Mouse (Mus musculus) brain, embryonic 18.5 days (tissue): ENCODE data around the gene Hoxa11.

ENCODE experiments used
- DNase-seq: peaks from one replicate; pipeline ENCODE4 v3.0.0-alpha.2; 2012; ENCODE audit warnings: low read depth, low spot score

Hoxa11 gene

DNA sequence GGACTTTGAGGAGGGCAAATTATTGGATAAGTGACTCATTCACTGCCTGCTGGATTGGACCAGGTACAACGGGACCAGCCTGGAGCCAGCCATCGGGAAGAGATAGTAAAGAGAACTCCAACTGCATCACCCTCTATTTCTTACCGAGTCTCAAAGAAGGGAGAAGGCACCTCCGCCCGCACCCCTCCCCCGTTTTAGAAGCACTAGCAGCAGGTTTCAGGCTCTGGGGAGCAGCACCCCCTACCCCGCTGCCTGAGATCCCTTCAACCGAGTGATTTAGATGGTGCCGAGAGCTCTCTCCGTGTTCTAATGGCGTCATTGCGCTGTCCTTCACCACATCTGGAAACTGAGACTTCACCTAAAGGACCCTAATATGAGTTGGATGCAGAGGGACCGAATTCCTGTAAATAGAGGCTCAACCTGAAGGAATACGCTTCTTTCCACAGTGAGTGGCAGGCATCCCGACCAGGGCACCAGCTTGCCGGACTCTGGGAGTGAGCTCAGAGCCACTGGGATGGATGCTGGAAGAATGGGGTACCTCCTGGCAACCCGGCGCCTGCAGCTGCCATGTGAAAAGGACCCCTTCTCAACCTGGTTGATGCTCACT is 19.8 kb upstream of the Hoxa11 start:
- no peak for DNase-seq

- no peak for DNase-seq
These were observed 18.6 kb upstream of the Hoxa11 start for GRCm38 (mm10) chr6:52264106-52264790.

- no peak for DNase-seq
These were observed 17.6 kb upstream of the Hoxa11 start for GRCm38 (mm10) chr6:52263321-52263585.

- DNase-seq = no peak
These were observed 17.1 kb upstream of the Hoxa11 start for GRCm38 (mm10) chr6:52262463-52263320.

- no peak for DNase-seq
These were observed 16.3 kb upstream of the Hoxa11 start for GRCm38 (mm10) chr6:52261751-52262462.

DNA sequence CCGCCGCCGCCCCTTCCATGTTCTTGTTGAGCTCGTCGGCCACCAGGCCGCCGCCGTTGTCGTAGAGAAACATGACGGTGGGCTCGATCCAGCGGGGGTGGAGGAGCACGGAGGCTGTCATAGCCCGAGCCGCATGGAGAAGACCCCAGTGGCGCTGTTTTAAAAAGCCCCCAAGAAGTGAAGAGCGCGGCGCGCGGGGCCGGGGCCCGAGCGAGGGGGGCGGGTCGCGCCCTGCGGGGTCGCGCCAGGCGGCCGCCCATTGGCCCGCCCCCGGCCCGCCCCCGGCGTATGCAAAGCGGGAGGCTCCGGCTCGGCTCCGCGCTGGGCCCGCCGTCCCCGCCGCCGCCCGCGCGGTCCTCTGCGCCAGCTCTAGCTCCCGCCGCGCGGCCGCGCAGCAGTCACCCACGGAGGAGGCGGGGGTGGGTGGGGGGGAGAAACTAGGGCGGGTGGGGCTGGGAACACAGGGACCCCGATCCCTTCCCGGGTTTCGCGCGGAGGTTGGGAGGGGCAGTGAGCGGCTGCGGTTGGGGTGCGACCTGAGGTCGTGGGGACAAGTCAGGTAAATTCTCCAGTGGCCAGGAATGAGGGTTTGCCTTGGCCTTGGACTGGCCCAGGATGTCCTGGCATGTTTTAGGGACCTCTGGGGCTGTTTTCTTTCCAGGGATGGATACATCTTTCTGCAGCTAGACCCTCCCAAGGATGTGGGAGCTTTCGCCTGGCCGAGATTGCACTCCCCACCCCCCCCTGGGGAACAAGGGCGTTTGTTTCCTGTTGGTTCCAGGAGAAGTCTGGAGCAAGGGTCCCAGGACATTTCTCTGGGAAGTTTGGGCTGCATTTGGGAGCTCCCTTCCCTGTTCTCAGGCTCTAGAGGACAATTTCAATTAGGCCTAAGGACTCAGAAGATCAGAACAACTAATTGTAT is 15.3 kb upstream of the Hoxa11 start, which contains the start of gene Hoxa13:
Hoxa13 (minus strand) TSS at position 227 of the 922 bp plus-strand sequence.
- DNase-seq = no peak

DNA sequence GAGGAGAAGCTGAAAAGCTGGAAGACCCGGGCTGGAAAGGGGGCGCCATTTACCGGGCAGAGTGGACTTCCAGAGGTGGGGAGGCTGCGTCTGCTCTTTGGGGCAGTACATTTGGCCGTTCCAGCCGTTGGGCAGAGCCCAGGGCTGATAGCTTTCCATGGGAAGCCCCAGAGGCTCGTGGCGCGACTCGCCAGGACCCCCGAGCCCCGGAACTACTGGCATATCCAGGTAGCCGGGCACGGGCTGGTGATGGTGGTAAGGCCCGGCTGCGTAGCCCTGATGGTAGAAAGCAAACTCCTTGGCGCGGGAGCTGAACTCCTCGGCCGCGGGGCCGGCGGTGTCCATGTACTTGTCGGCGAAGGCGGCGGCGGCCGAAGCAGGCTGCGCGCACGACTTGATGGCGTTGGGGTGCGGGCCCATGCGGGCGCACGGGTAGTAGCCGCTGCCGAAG is 14.2 kb upstream of the Hoxa11 start:
- DNase-seq = no peak

DNA sequence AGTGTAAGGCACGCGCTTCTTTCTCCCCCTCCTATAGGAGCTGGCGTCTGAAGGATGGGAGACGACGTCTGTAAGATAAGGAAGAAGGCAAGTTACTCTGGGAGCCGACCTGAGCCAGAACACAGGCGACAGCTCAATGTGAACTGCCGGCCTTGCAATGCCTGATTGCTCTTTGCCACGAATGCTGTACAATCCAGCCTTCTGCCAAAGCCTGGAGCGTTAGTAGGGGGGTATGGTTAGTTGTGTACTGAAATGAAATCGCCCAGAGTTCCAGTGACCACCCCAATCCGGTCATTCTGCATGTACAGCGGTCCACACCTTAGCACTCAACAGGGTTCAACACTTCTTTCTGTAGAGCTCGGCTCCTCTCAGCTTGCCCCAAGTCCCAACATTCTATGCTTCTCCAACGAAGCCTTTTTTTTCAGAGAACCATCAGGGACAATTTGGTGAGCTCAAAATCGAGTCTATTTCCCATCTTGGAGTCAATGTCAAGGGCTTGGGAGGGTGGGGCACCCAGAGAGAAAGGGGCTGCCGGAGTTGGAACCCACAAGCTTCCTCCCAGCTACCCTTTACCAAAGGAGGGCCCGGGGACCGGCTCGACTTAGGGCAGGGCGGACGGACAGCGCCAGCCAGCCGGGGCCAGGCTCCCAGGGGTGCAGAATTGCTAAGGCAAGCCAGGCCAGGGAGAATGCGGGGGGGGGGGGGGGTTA is 13.6 kb upstream of the Hoxa11 start:
- no peak for DNase-seq

DNA sequence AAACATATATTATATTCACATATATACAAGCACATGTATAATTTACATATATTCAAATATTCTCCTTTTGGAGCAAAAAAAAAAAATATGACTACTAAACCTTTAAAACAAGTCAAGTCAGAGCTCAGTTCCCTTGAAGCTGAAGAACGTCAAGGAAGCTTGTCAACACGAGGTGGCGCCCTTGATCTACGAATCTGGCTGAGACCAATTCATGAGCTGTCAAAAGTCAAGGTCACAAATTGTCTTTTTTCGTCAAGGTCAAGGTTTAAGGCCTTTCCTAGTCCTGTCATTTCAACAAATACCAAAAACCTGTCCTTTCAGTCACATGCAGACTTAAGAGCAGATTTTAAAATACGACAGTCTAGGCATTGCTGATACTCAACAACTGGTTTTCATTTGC is 11.3 kb upstream of the Hoxa11 start:
- DNase-seq = no peak

- no peak for DNase-seq
These were observed 8.2 kb upstream of the Hoxa11 start for GRCm38 (mm10) chr6:52253511-52254500.

GRCm38 (mm10) chr6:52252775-52253376 is 7.3 kb upstream of the Hoxa11 start:
- DNase-seq = no peak

- no peak for DNase-seq
These were observed 6.6 kb upstream of the Hoxa11 start for GRCm38 (mm10) chr6:52252016-52252774.

DNA sequence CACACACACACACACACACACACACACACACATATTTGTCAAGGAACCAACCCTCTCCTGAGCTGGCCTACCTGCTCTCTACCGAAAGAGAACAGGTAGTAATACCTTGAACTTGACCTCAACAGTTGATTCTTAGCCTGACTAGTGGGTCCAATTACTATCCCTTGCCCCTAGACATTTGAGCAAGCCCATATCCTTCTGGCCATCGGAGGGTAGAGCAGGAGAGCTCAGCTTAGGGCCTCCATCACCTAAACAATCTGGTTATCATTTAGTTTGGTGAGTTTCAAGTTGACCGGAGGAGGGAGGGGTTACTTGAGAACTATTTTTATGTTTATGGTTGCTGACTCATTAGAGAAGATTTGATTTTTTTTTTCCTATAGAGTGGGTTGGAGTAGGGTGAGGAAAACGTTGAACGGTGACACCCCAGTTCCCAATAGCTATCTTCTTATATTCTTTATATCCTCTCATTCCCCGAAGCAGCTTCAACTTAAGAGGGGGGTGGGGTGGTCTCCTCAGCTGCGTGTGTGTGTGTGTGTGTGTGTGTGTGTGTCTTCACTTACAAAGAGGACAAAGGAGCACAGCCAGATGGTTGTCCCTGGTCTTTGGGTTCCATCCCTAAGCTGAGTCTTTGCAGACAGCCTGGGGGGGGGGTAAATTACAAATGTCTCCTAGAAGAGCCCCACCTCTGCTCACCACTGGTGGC is 5.7 kb upstream of the Hoxa11 start:
- DNase-seq = no peak

DNA sequence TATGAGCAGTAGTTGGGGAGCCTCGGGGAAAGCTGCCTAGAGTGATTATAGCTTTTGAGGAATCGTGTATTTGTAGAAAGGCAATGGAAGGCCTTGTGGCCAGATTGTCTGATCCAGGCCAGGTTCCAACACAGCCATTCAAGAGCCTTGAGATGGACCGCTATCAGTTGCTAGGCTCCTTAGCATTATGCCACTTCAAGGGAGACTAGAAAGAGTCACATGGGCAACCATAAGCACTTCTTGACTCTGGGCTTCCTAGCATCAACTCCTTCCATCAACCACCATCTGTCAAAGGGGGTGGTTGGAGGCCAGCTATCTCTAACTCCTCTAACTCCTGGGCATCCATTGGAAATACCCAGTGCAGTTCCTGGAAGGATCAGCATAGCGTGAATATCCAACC is 4.2 kb upstream of the Hoxa11 start:
- no peak for DNase-seq

DNA sequence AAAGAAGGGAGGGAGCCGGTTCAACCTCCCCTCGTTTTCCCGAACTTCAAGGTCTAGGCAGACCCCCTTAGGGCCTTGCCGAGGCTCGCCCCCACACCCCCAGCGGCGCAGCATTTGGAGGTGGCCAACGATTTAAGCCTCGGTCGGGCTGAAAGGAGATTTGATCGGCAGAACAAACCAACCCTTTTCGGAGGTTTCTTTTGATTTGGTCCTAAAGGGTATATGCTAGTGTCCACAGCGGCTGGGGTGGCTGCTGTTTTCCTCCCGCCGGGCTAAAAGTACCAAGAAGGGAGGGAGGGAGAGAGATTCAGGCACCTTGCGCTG is 3.8 kb upstream of the Hoxa11 start:
- no peak for DNase-seq

DNA sequence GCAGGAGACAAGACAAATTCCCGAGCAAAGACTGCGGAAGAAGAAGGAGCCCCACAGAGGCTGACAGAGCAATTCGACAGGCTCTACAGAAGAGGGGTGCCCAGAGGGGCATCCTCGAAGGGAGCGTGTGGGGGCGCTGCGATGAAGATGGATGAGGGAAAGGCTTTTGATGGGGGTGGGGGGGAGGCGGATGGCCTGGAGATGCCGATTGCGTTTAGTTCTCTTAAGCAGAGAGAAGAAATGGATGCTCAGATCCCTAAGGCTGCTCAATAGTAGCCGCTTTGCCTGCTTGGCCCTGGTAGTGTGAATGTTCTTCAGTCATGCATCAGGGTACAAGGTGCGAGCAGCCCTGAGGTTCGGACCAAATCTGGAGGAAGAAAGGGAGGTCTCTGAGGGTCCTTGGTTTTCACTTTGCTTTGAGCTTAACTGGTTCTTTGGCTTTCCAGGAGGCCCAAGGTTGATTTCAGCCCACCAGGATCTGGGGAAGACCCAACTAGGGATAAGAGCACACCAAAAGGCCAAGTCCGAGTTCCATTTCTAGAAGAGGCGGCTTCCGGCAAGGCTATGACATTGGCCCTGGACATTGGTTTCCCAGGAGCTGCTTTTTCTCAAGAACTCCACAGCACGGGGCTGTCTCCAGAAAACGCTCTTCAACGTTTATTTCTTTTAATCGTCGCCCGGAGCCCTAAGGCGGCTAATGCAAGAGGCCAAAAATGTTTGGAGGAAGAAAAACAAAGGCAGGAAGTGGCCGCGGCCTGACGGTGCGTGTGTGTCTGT is 3.2 kb upstream of the Hoxa11 start:
- no peak for DNase-seq
